8 mouse cellular contexts compared by ENCODE assay signal in genomic region chr1:36069291-36069771, GRCm38 (mm10). TPM values are rescaled to one million over a fixed set of nuclear protein-coding genes. Genes with fewer than 3 reads are reported as not detected.
A peak's percentile ranks its signal among the peaks of the same experiment; 100 is the strongest.
DNase-seq lines count a peak whose midpoint lies in the region; ATAC-seq and TF ChIP-seq lines count a peak whose summit lies in the region.

No protein-coding gene starts in this region.

- no peaks in the 10 kb centered on the region for H3K27me3 ChIP-seq in spleen, adult 2 months (ENCODE audit: control insufficient read depth, insufficient read depth, low read length)
- no peaks in the 10 kb centered on the region for H3K27me3 ChIP-seq in hindbrain, embryonic 14.5 days (ENCODE audit: control insufficient read depth, insufficient read depth, low read length)

- peak overlapping the region; percentile 95 for H3K4me2 ChIP-seq in hindbrain, embryonic 14.5 days (replicated peaks)

- ATAC-seq in hindbrain, embryonic 14.5 days (ENCODE audit: low FRiP score): no peak

- H3K4me1 ChIP-seq in spleen, adult 2 months (ENCODE audit: control insufficient read depth, insufficient read depth, insufficient read length): peaks cover 22% of the 10 kb centered on the region; the same call in 1 of the 2 replicates
- peaks cover 50% of the 10 kb centered on the region for H3K4me1 ChIP-seq in hindbrain, embryonic 14.5 days (replicated peaks; ENCODE audit: control insufficient read depth, insufficient read depth, low read length)

- peak overlapping the region; percentile 71 for H3K27ac ChIP-seq in spleen, adult 2 months (ENCODE audit: insufficient read depth, low read length)
- peak overlapping the region; percentile 84 for H3K27ac ChIP-seq in hindbrain, embryonic 14.5 days

- H3K9ac ChIP-seq in hindbrain, embryonic 14.5 days: peak overlapping the region; percentile 88

- peak in 1 of 2 experiments; percentile 45 for DNase-seq in spleen, adult 2 months (ENCODE audit: low read depth in 1 of 2, low spot score in 2 of 2)
- DNase-seq in spleen, postnatal 14 days (ENCODE audit: low spot score in 2 of 2): no peak
- peak; percentile 50 to 55 for DNase-seq in cerebellum, postnatal 36 days
- no peak for DNase-seq in hindbrain, embryonic 14.5 days (ENCODE audit: low spot score)
- DNase-seq in liver: peak; percentile 60
- peak; percentile 34 for DNase-seq in neural tube, embryonic 10.5 days (ENCODE audit: extremely low spot score, low spot score)
- DNase-seq in yolk sac, embryonic 10.5 days (ENCODE audit: low spot score): no peak
- DNase-seq in adrenal gland, postnatal 36 days: no peak

- TF ChIP-seq CTCF in spleen, adult 2 months (IDR thresholded peaks at IDR 0.05; ENCODE audit: extremely low read depth, insufficient read depth, insufficient read length, insufficient replicate concordance): no peak

- H3K9me3 ChIP-seq in hindbrain, embryonic 14.5 days (ENCODE audit: control insufficient read depth, low read length): no peaks in the 10 kb centered on the region

- no peak for TF ChIP-seq POLR2A in spleen, adult 2 months (IDR thresholded peaks at IDR 0.05; ENCODE audit: low read depth, low read length)

- WGBS in spleen, adult 2 months: 1% methylated on average over 13 of the region's 13 CpGs
- under 1% methylated on average over 13 of the region's 13 CpGs for WGBS in hindbrain, embryonic 14.5 days

- no peaks in the 10 kb centered on the region for H3K36me3 ChIP-seq in spleen, adult 2 months (ENCODE audit: control insufficient read depth, insufficient read depth, low read length)
- 0 out of 2 replicates have a peak, but pooled peaks cover 3% of the 10 kb centered on the region for H3K36me3 ChIP-seq in hindbrain, embryonic 14.5 days (replicated peaks; ENCODE audit: control insufficient read depth, insufficient read depth)

- peak overlapping the region; percentile 76 for H3K4me3 ChIP-seq in spleen, adult 2 months (ENCODE audit: extremely low read depth, insufficient read depth, insufficient read length)
- peak overlapping the region; percentile 84 for H3K4me3 ChIP-seq in hindbrain, embryonic 14.5 days (replicated peaks; ENCODE audit: low read length)

RNA-seq across cellular contexts. Expression of gene Hs6st1, which starts 1.1 kb away (rescaled TPM):
- 56.5 and 66.0 TPM in 2 replicates for polyA plus RNA-seq in spleen, adult 2 months (2012; rRNA removed)
- polyA plus RNA-seq in hindbrain, embryonic 14.5 days (2014; fragmentation: Nextera tagmentation; extraction: Ambion mirVana): 18.9 and 20.2 TPM in 2 replicates
- total RNA-seq in adrenal gland, postnatal 36 days (2021): 100 to 1,000 TPM in 1 of 2 experiments, 10 to 100 TPM in 1; 63.7 to 140 TPM

Comparison
In these comparisons a context has a peak if more than half of its experiments do, and no peak if none do; other contexts are left out.
1. DNase-seq: peak in cerebellum, postnatal 36 days (2 of 2), liver (single experiment) and neural tube, embryonic 10.5 days (single experiment); none in spleen, postnatal 14 days (0 of 2), hindbrain, embryonic 14.5 days (single experiment), yolk sac, embryonic 10.5 days (single experiment) and adrenal gland, postnatal 36 days (0 of 2).